Mouse (Mus musculus) erythroblast, adult 5-6 weeks (primary cell): ENCODE measurements around the gene Espnl. TPM values are rescaled to one million over a fixed set of nuclear protein-coding genes. Genes with fewer than 3 reads are reported as not detected.

Experiments
- ATAC-seq: replicated peaks from 2 replicates; pipeline ENCODE4 v1.8.0; 2016; ENCODE audit warnings: moderate number of reproducible peaks, mild to moderate bottlenecking, moderate TSS enrichment, inconsistent platforms; ENCODE audit not compliant: poor library complexity, low FRiP score, severe bottlenecking
- total RNA-seq, 2 experiments: library from RNA; stranded (forward) in 1 of 2; stranded (reverse) in 1 of 2; fragments of 150-400 nt in 1 of 2; fragments of 200-764, 138-1000 nt in 1 of 2; gene quantifications; 2 replicates each; pipeline versions ENCODE4 v1.2.3 to v1.2.4; 2015 to 2017; ENCODE audit warnings: low replicate concordance in 2 of 2

Gene Espnl
- total RNA-seq (2015; ENCODE audit: low replicate concordance), result not detected in 2 replicates
- 0.14 and 0.26 TPM in 2 replicates for total RNA-seq (2017; ENCODE audit: low replicate concordance)

DNA sequence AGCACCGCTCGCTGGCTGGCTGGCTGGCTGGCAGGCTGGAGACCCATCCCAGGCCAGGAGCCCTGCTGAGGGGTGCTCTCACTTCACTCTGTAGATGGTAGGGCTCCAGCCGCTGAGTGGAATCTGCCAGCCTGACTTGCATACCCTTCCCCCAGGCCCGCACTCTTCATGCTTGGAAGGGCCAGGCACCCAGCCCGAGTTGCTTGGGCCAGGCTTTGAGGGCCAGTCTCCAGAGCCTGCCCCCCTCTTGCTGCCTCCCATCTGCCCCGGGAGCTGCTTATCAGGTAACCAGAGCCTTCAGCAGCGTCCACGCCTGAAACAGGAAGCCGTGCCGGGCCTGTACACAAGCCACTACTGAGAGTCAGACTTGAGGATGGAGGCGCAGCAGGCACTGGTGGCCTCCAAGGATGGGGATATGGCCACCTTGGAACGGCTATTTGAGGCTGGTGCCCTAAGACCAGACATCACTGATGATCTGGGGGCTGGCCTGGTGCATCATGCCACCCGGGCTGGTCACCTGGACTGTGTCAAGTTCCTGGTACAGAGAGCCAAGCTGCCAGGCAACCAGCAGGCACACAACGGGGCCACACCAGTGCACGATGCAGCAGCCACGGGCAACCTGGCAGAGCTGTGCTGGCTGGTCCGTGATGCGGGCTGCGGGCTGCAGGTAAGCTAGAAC, at the start of gene Espnl:
Gene Espnl (plus strand): TSS at position 316 of the 679 bp plus-strand sequence.
- ATAC-seq, result no peak

DNA sequence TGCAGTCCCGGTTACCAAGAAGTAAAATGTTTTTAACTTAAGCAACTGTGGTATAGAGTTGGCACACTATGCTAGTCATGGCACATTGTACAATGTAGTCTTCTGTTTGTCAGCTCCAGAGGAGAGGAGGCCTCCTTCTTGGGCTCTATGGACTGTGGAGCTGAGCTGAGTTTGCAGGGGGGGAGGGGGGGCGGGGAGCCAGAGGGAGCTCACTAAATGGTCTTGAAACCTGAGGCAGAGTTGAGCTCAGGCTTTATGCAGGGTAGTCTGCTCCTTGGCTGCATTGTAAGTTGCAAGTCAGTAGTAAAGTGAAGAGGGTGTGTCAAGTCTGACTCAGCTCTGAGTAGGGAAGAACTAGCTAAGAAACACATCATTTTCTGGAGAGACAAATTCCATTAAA, 49.6 kb upstream of the Espnl start:
- 0 out of 2 replicates have a peak, but pooled peaks have one; percentile 56 for ATAC-seq

DNA sequence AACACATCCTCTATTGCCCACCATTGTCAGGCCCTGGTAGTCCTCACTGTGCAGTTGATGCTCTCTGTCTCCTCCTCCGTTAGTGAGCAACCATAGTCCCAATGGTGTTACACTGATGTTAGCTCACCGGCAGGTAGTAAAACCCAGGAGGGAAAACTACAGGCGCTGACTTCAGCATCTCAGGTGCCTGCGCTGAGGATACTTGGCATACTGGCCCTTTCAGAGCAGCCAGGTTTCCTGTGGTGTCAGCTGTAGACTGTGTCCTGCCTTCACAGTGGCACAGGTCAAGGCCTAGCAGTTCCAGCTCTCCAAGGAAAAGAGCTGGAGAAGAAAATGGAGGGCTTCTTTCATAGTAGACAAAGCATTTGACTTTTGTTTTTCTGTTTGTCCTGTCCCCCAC, 45.3 kb upstream of the Espnl start:
- ATAC-seq, result no peak

DNA sequence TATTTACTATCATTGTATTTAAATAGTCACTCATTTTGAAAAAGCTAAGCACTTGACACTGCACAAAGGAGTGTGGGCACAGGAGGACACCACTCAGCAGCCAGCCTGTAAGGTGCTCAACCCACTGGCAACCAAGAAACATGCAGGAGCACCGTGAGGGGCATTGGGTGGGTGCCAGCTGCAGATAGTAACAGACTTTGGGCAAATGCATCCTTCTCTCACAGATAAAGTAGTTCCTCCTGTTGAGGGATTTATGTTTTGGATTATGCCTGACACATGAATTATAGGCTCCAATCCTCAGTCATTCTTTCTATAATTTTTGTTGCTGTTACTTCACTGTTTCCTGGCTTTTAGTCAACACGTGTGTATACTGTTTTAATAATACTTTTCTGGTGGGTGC, 44.4 kb upstream of the Espnl start:
- ATAC-seq, result no peak

DNA sequence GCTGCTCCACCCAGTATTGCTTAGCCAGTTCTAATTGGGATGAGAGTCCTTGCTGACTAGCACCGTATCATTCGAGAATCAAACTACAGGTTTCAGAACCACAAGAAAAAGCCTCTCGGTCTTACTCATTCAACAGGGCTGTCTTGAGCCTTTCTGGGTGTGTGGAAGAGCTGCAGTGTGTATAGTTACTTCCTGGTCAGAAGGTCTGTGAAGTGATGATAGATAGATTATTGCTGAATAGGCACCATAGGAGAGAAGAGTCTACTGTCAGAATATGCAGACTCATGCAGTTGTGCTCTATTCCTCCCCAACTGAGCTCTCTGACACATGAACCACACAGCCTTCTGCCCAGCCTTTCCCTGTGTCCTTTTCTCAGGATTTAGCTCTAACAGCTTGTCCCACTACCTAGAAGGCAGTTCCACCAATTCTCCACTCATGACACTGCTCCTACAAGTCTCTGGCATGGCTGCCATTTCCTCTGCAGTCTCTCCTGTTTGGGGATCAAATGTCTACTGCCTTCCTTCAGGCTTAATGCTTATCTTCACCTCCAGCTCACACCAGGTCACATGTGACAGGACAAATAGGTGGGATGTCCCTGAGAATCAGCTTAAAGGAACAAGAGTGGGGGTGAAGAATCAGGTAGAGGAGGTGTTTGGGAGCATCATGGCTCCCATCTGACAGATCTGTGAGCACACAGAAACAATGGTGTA, 43.3 kb upstream of the Espnl start:
- peak; percentile 84 for ATAC-seq

DNA sequence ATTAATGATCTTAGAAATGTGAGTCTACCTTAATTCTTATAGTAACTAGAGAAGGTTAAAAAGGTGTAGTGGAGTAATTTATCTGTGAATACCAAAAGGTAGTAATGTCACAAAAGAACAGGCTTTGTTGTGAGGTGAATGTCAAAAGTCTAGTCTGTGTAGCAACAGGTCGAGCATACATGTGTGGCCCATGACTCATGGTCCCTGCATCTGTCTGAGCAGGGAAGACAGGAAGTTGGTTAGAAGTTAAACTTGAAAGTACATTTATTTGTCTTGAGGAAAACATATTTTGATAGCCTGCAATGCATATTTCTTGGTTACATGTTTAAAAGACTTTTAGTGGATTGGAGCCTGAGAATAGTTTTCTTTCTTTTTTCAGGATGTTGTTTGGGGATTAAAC, 42.7 kb upstream of the Espnl start:
- no peak for ATAC-seq

DNA sequence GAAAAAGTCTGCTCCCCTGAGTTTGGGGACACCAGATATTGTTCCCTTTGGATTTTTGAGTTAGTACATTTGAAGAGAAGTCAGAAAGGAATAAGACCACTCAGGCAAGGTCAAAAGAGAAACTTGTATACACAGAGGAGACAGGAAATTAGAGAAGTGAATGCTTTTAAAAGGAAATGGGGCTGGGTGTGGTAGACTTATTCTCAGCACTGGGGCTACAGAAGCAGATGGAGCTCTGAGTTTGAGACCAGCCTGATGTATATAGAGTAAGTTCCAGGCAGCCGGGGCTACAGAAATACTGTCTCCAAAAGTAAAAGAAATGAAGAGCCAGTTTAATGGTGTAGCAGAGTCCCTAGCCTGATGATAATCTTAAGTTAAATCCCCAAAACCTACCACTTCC, 39.3 kb upstream of the Espnl start:
- no peak for ATAC-seq

DNA sequence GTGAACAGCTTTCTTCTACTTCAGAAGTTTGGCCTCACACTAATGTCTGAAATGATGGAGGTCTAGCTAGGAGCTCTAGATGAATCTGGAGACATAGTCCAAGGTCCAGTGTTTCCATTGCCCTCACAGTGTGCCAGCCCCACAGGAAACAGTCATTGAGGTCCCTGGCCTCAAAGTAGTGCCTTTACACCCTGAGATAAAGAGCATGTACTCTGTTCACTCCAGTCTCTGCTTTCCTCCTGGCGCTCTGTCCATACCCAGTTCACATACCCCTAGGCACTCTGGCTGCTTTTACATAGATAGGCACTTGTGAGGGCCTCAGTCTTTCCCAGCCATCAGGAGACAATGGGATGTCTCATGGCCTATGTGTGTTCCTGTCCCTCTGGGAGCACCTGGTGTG, 32.5 kb upstream of the Espnl start:
- ATAC-seq, result no peak

DNA sequence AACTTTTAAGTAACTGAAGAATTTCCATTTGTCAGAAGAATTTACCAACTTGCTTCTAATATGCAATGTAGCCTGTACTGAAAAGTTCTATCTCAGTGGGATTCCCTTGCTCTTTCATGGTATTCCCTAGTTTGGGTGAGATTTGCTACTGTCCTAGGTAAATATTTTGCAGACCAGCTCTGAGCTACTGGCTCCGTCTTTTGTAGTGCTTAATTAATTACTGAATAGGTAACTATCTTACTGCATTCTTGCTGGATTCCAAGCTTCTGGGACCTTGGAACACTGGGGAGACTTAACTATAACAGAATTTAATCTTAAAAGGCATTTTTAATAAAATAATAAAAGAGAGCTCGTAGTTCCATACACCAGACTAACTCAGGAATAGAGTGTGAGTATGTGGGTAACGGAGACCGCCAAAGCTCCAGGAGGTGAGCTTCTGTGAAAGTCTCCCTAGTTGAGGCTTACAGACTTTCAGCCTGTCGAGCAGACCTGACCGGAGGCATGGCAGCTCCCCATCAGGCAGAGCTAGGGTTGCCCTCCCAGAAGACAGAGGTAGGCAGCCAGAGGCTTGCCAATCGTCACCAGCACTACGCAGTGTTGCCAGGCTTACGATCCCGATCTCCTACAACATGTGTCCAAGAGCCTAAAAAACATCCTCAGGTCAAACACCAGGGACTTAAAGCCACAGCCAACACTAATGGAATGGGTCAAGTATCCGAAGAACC, 29.6 kb upstream of the Espnl start:
- no peak for ATAC-seq

DNA sequence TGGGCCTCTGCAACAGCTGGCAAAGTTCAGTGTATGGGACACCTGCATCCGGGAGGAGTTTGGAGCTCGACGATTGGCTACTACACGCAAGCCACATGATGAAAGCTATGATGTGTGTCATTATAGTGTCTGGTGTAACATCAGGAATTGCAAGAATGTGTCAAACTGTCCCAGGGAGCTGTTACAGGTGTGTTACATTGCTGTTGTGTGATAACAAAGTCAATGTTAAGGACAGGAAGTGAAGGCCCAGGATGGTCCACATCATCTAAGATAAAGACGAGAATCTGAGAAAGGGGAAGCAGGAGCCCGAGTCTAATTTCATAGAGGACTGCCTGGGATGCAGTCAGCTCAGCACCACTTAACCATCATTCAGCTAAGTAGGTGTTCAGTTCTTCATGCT, 26.3 kb upstream of the Espnl start:
- ATAC-seq, result no peak

DNA sequence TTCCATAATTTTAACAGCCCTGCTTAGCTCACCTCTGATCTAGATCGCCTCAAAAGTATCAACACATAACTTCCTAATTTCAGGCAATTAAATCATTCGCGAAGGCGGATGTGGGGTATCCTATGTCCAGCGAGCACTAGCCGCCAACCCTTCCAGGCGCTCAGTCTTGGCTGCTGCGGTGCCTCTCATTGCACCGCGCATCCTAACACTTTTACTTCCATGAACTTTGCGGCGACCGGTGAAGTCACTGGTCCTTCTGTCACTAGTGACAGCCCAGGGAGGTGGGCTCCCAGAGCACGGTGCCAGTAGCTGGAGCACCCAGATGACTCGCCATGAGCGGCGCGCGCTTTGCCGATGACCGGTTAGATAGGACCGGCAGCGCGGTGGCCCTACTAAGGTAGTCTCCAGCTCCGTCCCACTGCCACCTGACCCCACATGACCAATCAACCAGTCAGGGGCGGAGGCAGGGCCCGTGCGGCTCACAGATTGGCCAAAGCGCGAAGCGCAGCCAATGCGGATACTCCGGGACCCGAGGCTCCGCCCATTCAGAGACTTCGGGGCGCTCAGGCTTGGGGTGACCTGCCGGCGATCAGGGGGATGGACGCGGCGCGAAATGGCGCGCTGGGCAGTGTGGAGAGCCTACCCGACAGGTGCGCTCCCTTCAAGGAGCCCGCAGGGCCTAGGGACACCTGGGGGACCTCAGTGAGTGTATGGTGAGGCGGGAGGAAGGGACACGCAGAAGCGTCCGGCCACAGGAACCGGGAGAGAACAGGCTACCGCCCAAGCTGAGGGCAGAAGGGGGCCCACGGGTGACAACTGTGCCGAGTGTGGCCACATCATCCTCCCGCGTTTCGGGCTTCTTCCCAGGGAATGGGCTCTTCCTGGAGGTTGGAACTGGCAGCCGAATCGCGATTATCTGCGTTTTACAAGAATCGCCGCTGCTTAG, 23.8 kb upstream of the Espnl start, which contains the start of gene Scly:
Gene Scly (plus strand): TSS at position 540 of the 946 bp plus-strand sequence.
- ATAC-seq, result peak; percentile 93

DNA sequence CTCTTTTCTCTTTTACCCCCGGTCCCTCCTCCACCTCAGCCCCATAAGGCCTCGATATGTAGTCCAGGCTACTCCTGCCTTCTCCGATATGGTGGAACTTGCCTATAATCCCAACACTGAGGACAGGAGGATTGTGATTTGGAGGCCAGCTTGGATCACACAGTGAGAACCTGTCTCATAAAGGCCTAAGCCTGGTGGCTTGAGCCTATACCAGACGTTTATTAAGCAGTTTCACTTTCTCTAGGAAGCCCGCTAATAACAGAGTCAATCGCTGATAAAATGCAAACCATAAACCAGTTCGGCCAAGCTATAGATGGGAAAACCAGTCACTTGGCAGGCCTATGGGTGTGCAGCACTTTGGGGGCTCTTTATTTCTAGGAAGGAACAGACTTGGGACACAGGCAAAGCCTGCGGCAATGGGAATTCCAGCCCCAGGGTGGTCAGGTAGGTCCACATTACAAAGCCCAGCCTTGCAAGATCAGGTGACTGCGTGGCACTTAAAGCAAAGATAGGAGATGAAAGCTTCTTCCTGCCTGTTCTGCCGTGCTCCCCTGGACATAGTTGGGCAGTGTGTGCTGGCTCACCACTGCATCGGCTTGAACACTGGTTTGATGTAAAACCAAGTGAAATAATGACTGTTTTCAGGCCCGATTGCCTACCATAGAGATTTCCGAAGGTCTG, 22.7 kb upstream of the Espnl start:
- 0 out of 2 replicates have a peak, but pooled peaks have one; percentile 1 for ATAC-seq

DNA sequence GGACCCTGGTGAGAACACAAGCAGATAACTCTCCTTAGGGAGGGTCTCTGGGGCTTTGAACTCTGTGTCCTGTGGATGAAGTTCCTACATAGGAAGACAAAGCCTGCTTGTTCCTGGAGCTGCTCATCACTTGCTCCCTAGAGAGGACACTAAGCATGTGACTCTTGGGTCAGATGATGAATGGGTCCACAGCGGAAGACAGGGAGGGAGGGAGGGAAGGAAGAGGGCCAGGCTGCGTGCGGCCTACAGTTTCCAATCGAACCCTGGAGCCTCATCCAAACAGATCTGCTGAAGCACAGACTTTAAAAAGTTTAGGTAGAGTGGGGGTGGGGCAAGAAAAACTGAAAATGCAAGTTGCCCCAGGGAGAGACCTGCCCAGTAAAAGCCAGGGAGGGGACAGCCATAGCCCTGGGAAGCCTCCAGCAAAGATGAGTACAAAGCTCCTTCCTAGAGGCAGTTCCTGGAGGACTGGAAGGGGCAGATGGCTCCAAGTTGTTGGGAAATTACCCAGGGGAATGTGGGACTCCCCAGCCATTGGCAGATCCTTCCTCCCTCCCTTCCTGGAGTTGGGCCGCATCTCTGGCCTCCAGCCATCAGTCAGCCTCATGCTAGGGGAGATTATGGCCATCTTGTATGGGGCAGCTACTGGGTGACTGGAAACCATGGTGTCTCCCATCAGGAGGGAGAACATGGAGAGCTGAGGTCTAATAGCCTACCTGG, 22.0 kb upstream of the Espnl start:
- peak; percentile 51 for ATAC-seq

DNA sequence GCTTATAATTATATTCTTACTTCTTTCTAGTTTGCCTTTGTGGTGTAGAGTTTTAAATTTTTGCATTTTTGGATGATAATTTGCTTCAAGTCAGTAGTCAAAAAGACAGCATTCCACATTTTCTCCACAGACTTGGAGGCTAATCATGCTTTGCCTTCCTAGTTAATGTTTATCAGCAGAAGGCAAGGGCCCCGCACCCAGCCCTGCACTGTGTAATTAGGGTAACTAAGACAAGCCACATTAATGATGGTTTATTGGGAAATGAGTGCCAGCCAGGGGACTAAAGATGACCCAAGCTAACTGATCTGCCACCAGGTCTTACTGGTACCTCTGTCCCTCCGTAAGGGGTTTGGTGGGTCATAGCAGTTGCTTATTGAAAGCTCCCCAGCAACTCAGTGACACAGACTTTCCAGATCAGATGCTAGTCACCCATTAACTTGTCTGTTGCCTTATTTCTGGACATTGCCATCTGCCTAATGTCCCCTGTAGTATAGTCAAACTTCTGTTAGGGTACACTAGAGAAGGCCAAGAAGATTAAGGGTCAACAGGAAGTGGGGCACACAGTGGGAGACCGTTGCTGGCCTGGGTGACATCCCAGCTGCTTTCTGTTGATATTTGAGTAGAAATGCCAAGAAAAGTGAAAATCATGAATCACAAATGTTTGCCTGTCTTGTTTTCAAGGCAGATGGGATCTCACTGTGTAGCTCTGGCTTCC, 20.5 kb upstream of the Espnl start:
- ATAC-seq, result no peak

DNA sequence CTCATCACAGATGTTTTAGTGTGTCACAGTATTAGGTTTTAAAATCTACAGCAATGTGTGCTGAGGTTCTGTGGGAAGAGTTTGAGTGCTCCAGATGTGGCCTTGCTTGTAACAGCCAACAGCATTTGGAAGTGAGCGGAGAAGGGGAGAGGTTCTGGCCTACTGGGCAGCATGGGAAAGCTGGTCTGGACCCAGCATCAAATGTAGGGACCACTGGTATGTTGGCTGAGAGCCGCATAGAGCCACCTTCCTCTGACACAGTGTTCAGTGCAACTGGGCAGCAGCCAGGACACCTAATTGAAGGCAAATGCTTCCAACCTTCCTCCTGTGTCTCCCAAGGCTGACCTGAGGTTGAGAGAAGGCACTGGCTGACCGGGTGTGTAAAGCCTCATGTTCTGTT, 19.9 kb upstream of the Espnl start:
- ATAC-seq, result no peak

DNA sequence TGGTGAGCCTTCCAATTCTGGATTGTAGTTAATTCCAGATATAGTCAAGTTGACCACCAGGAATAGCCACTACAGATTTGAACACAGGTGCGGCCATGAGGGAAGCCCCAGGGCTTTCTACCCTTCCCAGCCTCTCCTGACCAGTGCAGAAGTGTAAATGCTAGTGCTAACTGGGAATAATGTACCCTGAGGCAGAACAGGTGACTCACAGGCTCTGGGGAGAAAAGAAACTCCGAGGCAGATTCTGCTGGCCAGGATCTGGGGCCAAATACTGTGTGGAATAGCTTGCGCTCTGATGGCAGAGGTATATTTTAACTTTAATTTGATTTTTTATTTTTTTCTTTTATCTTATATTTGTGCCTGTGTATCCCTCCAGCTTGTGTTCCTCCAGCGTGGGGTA, 17.3 kb upstream of the Espnl start:
- no peak for ATAC-seq

DNA sequence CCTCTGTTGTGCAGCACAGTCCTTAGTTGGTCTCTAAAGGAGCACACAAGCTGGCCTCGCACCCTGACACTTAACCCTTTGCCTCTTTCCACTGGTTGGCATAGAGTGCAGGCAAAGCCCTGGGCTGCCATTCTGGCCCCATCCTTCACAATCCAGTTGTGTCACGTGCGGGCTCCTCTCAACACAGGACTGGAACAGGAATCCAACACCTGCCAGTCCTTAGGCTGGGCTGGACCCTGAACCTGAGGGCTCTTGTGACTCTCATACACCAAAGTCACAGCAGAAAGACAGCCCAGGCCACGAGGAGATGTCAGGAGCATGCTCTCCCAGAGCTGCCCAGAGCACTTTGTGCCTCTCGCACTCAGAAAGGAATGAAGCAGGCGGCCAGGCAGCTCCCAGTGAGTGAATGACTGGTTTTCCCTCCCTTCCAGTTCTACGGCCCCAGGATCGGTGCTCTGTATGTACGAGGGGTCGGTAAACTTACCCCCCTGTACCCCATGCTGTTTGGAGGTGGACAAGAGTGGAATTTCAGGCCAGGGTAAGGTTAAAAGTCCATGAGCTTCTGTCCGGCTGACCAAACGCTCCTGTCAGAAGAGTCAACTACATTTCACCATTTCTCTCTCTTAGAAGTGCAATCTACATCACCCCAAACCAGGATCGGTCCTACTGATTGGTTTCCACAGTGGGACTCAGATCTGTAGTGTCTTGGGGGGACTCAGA, 12.3 kb upstream of the Espnl start:
- ATAC-seq, result no peak
